Mouse (Mus musculus): ENCODE data around the gene Cul3. TPM values are rescaled to one million over a fixed set of nuclear protein-coding genes. Genes with fewer than 3 reads are reported as not detected.
A peak's percentile ranks its signal among the peaks of the same experiment; 100 is the strongest.

Cul3 gene
- polyA plus RNA-seq, 1 experiment from 2014 or later = 36.6 TPM

DNA sequence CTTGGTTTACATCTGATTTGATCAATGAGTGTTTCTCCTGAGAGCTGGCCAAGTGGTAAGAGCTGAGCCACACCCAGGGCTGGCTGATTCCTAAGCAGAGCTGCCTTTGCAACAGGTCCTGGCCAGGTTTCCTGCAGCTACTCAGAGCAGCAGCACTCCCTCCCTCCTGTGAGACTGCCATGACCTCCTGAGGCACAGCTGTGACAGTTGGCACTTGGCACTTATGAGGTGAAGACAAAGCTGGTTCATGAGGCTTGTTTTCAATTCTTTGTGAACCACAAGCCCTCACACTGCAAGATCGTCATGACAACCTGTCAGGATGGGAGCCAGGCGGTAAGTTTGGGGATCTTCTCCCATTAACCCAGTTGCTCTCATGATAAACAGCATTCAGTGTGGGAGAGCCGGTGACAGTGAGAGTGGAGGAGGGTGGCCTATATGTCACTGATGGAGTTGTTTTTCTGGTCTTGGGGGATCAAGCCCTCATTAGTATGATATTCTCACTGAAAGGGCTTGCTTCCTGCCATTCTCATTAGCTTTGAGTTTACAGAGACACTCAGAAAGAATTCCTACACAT lies 115.4 kb downstream of the Cul3 start:
- no peaks in the 10 kb centered on the region for H3K36me3 ChIP-seq
- peak; percentile 43; the same call in 1 of the 2 replicates for ATAC-seq
- H3K27ac ChIP-seq = no peak overlapping the region
- peaks cover 9% of the 10 kb centered on the region for H3K4me1 ChIP-seq (replicated peaks)
- WGBS = 38% methylated on average over 3 of the region's 3 CpGs
- no peak overlapping the region for H3K9ac ChIP-seq (replicated peaks)
- H3K27me3 ChIP-seq = no peaks in the 10 kb centered on the region
- no peaks in the 10 kb centered on the region for H3K9me3 ChIP-seq
- H3K4me3 ChIP-seq (replicated peaks) = no peak overlapping the region
- no peak overlapping the region for H3K4me2 ChIP-seq (replicated peaks)

DNA sequence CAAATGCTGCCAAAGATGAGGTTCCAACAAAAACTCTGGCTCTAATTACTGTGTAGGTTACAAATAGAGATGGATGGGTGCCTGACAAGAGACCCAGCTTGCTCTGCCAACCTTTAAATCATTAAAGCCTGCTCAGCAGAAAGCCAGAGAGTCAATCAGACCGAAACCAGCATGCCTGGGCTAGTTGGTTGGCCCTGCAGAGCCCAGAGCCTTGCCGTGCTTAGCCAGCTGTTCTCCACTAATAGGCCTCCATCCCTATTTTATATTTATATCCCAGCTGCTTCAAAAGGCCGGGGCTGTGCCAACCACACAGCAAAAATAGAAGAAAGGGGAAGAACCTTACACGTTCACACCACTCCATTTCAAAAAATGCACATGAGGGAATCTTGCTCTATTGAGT lies 119.1 kb downstream of the Cul3 start:
- no peak overlapping the region for H3K4me3 ChIP-seq (replicated peaks)
- H3K27me3 ChIP-seq = no peaks in the 10 kb centered on the region
- no peak overlapping the region for H3K9ac ChIP-seq (replicated peaks)
- no peak overlapping the region for H3K4me2 ChIP-seq (replicated peaks)
- H3K9me3 ChIP-seq = no peaks in the 10 kb centered on the region
- H3K36me3 ChIP-seq = no peaks in the 10 kb centered on the region
- peaks cover 9% of the 10 kb centered on the region for H3K4me1 ChIP-seq (replicated peaks)
- H3K27ac ChIP-seq = no peak overlapping the region
- WGBS = 72% methylated on average over 4 of the region's 4 CpGs
- ATAC-seq = no peak

DNA sequence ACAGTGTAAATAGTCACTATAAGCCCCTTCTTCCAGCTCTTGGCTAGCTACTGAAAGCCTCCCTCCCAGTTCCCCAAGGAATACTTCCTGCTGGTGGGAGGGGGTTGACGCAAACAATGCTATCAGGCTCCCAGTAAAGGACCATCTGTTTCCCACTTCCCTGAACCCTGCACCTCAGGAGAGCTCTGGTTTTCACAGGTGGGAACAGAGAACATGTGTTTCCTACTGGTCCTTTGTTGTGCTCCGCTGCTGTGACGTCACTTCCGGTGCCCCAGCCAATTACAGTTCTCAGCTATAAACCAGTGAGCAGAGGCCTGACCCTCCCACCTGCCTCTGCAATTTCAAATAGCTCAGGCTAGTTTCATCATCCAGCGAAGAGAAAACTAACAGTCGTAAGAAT lies 122.0 kb downstream of the Cul3 start, which contains the start of gene Fam124b:
Gene Fam124b (minus strand): TSS at position 206 of the 400 bp plus-strand sequence.
- 81% methylated on average over 6 of the region's 6 CpGs for WGBS
- Histone ChIP-seq H3K9me3 (no peaks in the 10 kb centered on the region), H3K9ac (replicated peaks) (no peak within 1 kb of the TSS), H3K27ac (no peak within 1 kb of the TSS), H3K36me3 (no peaks in the 10 kb centered on the region), H3K4me1 (replicated peaks) (no peaks in the 10 kb centered on the region), H3K27me3 (no peaks in the 10 kb centered on the region), H3K4me3 (replicated peaks) (no peak within 1 kb of the TSS), H3K4me2 (replicated peaks) (no peak within 1 kb of the TSS)
- no peak for ATAC-seq

Other genes starting within 250 kb of the Cul3 start
- gene Fam124b, start 122.0 kb downstream of the Cul3 start, polyA plus RNA-seq (2015; fragmentation: Nextera tagmentation; extraction: Ambion mirVana) = 0.35 and 0.65 TPM in 2 replicates
- gene Gm45261, start 121.0 kb upstream of the Cul3 start, polyA plus RNA-seq (2015; fragmentation: Nextera tagmentation; extraction: Ambion mirVana) = not detected in 2 replicates

All from midbrain, embryonic 13.5 days (tissue).